Mouse (Mus musculus) thymus, postnatal 4 days (tissue): ENCODE data around the gene Parm1.
A peak's percentile ranks its signal among the peaks of the same experiment; 100 is the strongest.

Source experiments
- DNase-seq: peaks from one replicate; pipeline ENCODE4 v3.0.0; 2021

The Parm1 gene

DNA sequence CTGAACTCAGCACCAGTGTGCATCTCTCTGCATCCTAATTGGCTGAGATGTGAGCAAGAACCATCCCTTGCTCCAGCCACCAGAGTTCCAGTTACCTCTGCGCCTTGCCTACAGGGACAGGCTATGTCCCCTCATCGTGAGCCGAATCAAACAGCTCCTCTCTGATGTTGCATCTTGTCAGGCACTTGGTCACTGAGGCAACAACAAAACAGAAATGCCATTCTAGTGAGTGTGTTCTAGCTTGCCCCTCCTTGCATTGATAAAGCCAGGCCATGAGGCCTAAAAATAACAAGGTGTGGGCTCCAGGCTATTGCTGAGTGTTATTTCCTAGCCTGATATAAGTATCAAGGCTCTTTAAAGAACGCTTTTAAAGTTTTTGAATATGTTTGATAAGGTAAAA is 64.4 kb downstream of the Parm1 start:
- DNase-seq = no peak

- DNase-seq = no peak
Measured at GRCm38 (mm10) chr5:91586206-91586605, 68.8 kb downstream of the Parm1 start.

DNA sequence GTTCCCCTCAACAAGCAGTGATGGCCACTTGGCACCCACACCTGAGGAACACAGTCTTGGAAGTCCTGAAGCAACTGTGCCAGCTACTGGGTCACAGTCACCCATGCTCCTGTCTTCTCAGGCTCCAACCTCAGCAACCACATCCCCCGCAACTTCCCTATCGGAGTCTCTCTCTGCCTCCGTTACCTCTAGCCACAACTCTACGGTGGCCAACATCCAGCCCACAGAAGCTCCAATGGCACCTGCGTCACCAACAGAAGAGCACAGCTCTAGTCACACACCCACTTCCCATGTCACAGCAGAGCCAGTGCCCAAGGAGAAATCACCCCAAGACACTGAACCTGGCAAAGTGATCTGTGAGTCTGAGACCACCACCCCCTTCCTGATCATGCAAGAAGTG is 76.7 kb downstream of the Parm1 start:
- DNase-seq = peak; percentile 11

DNA sequence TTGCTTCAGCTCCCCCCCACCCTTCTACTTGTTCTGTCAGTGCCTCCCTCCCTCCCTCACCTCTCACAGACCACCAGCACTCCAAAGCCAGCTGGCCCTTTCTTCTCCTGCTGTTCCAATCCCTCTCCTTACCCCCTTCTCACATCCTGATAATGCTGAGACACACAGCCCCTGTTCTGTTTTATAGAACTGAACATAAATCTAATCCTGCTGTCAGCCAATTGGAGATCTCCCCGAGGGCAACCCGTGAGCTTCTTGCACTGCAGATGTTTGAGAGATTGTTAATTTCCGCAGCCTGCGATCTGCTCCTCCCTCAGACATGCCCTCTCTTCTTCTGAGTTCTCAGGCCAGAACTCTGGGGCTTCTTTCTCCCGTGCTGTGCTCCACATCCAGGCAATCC is 79.8 kb downstream of the Parm1 start:
- DNase-seq = no peak

DNA sequence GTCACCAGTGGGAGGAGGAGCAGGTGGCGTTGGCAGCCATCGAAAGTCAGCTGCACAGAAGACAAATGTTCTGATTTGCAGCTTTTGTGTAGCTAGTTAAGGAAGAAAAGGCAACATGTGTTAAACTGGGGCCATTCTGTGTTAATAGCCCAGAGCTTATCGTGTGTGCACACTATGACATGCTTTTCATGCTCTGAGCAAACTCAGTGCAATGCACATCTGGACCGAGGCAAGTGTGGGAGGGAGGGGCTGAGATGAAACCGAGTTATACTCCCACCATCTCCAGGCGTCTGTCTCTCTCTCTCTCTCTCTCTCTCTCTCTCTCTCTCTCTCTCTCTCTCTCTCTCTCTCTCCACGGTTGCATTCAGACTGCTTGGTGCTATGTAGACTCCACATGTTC is 82.4 kb downstream of the Parm1 start:
- DNase-seq = no peak

DNA sequence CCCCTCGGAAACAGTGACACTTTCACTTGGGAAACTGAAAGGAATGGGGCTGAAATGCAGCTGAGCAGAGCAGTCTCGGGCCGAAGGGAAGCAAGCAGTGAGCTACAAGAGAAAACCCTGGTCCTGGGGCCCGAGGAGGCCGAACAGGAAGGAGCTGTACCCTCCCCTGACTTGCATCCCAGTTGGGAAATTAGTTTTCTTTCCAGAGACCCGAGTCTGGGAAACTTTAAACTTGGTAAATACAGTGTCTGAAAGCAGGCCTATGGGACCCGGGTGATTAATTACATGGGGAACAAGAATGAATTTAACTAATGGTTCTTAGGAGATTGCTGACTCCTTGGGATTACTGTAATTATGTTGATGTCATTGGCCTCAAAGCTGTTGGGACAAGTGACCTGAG is 85.9 kb downstream of the Parm1 start:
- no peak for DNase-seq

DNA sequence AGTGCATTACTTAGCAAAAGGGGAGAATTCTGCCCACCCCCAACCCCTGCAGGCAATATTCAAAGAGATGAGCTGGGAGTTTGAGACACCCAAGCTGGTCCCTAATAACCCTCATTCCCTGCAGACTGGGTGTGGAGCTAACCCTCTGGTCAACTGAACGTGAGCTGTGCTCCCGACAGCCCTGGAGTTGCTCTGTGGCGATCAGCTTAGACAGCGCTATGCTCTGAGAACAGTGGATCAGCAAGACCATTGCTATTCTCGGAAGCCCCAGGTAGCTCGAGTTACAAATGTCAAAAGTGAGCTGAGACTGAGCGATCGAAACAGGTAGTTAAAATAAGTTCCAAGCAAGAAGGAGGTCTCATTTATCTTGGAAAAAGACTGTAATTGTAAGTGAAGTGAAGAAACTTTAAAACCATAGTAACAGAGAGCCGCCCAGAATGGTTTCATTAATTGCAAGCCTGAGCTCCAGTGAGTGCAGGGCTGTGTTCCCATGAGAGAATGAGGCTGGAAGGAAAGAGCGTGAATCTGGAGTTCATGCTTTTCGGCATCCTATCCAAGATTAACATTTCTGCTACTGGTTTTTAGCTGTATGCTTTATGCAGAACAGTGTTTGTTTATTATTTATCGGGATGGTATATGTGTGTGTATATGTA is 86.5 kb downstream of the Parm1 start:
- DNase-seq = no peak

DNA sequence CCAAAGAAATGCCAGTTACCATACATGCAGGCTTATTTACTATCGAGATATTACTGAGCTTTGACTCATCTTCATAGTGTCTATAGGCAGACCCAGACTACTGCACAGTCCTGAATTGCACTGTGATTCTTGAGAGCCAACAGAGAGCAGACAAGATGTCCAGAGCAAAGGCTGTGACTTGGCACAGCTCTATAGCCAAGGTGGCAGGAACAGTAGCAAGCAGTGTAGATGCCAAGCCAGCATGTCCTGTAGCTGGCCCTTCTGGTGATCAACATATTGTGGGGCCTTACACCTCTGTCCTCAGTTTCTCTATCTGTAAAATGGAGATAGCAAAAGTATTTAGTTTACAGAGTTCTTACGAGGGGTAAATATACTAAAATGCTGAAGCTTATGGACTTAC is 89.8 kb downstream of the Parm1 start:
- no peak for DNase-seq

GRCm38 (mm10) chr5:91607841-91608240 is 90.4 kb downstream of the Parm1 start:
- DNase-seq = no peak

DNA sequence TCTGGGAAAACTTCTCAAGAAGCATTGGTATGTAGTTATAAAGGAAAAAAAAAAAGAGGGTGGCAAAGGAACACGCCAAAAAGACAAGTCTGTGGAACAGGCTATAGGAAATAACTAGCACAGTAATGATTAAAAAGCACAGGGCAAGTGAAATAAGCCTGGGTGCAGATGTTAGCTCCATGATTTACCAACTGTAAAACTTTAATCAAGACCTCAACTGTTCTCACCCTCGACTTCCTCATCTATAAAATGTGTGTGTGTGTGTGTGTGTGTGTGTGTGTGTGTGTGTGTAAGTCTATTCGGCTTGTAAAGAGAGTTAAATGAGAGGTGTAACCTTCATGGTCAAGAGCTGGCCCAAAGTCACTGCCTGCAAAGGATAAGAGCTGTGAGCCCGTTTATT is 91.6 kb downstream of the Parm1 start:
- DNase-seq = no peak

DNA sequence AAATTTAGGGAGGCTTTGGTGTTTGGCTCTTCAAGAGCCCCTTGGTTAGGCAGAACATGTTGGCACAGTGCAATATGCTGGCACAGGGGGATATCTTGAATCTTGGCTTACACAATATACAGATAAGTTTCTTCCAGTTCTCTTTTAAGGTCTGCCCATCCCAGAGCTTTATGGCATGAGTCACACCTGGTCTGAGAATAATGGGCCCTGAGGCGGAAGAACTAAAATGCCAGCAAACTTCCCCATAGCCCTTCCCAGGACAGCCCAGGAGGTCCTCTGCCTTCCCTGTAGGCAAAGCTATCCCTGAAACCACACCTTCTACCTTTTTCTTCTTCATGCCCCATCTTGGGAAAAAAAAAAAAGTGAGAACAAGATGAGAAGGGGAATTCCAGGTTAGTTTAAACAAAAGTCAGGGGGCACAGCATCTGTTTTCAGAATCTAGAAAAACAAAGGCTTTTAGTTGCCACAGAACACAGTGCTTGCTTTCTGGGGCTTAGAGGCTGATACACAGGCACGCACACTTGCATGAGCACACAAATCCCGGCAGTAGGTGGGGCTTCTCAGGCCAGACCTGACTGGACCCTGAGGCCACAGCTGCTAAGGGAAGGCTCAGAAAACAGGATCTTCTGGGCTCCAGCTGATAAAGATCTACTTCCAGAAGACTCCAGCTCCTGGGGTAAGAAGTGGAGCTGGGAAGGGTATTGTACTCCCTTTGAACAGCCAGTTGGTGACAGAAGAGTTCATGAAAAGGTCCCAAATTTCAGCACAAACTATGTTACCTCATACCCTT is 92.3 kb downstream of the Parm1 start:
- DNase-seq = no peak

- no peak for DNase-seq
Measured at GRCm38 (mm10) chr5:91610499-91610898, 93.1 kb downstream of the Parm1 start.

DNA sequence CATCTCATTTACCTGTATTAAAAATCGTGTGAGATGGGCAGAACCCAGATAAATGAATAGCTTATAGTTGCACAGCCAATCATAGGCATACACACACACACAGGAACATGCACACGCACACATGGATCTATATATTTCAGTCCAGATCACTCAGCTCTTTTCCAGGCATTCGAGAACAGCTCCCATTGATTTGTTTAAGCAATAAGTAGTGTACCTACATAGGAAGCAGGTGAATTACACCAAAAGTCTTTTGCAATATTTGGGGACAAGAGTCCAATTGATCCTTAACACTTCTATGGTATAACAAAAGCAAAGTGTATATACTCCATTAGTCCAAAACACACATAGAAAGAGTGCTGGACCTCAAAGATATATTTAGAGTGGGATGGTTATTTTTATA is 94.2 kb downstream of the Parm1 start:
- DNase-seq = no peak

- DNase-seq = no peak
Measured at GRCm38 (mm10) chr5:91617331-91618233, 100.2 kb downstream of the Parm1 start.

DNA sequence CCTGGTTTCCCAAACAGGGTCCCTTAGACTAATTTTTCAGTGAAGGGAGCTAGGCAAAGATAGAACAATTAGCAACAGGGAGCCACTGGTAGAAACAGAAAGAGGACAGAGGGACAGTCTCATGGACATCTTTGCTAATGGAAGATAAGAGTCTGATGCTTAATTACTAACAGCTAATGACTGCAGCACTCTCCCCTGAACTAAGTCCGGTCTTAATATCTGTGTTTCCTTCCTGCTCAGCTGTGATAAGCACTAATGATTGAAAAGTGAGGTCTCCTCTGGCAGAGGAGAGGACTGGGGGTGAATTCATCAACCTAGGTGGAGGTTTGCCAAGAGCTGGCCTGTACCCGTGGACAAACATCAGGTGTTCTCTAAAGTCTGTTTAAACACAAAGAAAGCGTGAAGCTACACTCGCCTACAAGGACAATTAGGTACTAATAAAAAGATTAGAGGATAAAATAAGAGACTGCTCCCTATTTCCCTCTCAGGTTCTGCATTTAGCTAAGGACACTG is 101.3 kb downstream of the Parm1 start:
- DNase-seq = no peak

GRCm38 (mm10) chr5:91621197-91621596 is 103.8 kb downstream of the Parm1 start:
- DNase-seq = no peak

DNA sequence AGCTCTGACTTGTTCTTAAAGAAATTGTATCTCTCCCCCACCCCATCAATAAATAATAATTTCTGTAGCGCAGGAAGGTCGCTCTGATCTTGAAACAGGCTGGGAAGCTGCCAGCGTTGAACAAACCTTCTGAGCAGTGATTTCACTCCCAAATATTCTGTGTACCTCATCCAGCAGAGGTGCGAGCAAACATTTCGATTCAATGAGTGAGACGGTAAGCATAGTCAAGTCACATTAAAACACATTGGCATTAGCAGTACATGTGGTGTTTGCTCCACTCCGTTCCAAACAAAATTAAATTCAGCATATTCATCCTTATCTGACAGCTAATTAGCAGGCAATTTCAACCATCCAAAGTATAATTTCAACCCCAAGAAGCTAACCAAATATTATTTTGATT is 109.4 kb downstream of the Parm1 start:
- DNase-seq = no peak

DNA sequence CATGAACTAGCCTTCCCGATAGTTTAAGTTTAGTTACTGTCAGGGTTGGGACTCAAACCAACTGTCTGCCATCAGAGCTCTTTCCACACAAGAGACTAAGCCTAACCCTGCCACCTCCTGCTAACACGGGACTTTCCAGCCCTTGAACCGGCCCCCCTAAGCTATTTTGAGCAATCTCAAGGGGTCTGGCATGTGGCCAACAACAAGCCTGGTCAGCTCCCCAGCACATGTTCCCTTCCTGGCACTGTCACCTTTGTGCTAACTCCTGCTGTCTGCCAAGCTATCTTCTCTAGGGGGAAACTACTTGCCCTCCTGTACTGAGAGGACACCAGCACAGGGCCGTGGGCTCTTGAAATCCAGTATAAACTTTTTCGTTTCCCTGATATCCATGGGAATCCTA is 112.1 kb downstream of the Parm1 start:
- DNase-seq = peak; percentile 14

GRCm38 (mm10) chr5:91651330-91651729 is 133.9 kb downstream of the Parm1 start:
- no peak for DNase-seq

GRCm38 (mm10) chr5:91653061-91653915 is 135.9 kb downstream of the Parm1 start:
- DNase-seq = no peak

DNA sequence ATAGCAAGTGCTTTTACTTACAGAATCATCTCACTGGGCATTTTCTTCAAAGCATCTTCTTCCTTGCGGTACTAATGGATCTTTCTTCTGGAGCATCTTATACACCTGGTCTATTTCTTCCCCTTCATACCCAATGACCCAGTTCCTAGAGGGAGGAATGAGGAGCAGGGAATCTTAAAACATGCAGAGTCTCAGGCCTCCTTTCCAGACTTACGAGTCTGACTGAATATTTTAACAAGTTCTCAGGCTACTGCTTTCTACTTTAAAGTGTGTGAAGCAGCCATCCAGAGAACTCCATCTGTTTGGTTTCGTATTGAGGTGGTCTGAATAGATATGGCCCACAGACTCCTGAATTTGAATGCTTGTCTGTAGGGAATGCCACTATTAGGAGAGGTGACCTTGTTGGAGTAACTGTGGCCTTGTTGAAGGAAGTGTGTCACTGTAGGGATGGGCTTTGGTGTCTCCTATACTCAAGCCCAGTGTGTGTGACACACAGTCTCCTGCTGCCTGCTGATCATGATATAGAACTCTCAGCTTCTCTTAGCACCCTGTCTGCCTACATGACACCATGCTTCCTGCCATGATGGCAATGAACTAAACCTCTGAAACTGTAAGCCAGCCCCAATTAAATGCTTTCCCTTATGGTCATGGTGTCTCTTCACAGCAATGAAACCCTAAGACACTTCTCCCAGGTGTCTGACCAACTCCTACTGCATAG is 137.1 kb downstream of the Parm1 start:
- no peak for DNase-seq

GRCm38 (mm10) chr5:91655263-91655662 is 137.8 kb downstream of the Parm1 start:
- no peak for DNase-seq
